ENCODE assay signal across 19 mouse cellular contexts in the genomic region with DNA sequence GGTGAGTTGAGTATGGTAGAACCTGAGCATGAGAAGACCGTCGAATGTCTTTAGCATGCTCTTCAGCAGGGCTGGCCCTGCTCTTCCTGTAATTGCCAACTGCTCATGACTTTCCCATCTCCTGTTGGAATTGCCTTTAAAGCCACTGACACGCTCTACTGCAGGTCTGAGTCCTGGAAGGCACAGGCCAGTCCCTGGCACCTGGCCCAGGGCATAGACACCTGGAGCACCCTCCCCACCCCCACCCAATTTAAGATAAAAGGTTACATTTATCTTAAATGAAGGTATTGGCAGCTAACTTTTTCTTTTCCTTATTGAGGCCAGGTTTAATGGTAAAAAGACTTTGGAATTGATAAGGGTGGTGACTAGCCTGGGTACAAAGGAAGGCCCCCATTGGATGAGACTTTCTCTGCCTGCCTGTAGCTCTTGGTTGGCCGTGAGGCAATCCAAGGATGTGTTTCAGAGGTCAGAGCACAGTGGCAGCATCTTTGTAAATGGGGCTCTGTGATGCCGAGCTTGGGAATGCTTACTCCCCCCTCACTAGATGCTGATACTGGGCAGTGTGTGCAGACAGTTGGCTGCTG.
"Had no signal": no experiment of that assay in that cellular context is flagged by ENCODE, and none has a peak within 500 bp of the region (broad histone marks: within the 10 kb centered on the region; RNA-seq: fewer than 3 reads in every experiment).

No protein-coding gene starts in this region.

- H3K4me3 ChIP-seq: megakaryocyte, embryonic 14.5 days; midbrain, embryonic 13.5 days; midbrain, embryonic 15.5 days; myocyte; neural tube, embryonic 13.5 days; neural tube, embryonic 15.5 days; stomach, embryonic 15.5 days had no signal

- H3K27ac ChIP-seq: macrophage; midbrain, embryonic 13.5 days; midbrain, embryonic 15.5 days; neural tube, embryonic 13.5 days; neural tube, embryonic 15.5 days; stomach, embryonic 15.5 days; stomach, postnatal 0 days had no signal

- H3K9ac ChIP-seq: lung, embryonic 14.5 days; midbrain, embryonic 13.5 days; midbrain, embryonic 15.5 days; neural tube, embryonic 13.5 days; neural tube, embryonic 15.5 days; stomach, embryonic 15.5 days had no signal

- H3K9me3 ChIP-seq: megakaryocyte, embryonic 14.5 days; midbrain, embryonic 13.5 days; midbrain, embryonic 15.5 days; neural tube, embryonic 13.5 days; neural tube, embryonic 15.5 days; stomach, embryonic 15.5 days had no signal

- H3K4me1 ChIP-seq: midbrain, embryonic 13.5 days; neural tube, embryonic 13.5 days; neural tube, embryonic 15.5 days; stomach, embryonic 15.5 days had no signal

- ATAC-seq: midbrain, embryonic 13.5 days; midbrain, embryonic 15.5 days had no signal

- H3K27me3 ChIP-seq: megakaryocyte, embryonic 14.5 days; midbrain, embryonic 13.5 days; midbrain, embryonic 15.5 days; neural tube, embryonic 13.5 days; neural tube, embryonic 15.5 days; stomach, embryonic 15.5 days had no signal

- DNase-seq: lung, adult 18-20 months; lung, embryonic 14.5 days; lung, postnatal 14 days; lung, postnatal 36 days; retina, postnatal 1 day; right cerebral cortex, postnatal 14 days; thymus, adult 2 months; thymus, postnatal 25 days; thymus, postnatal 4 days had no signal

- H3K4me2 ChIP-seq: lung, embryonic 14.5 days; midbrain, embryonic 11.5 days; midbrain, embryonic 13.5 days; midbrain, embryonic 15.5 days; neural tube, embryonic 13.5 days; neural tube, embryonic 15.5 days; stomach, embryonic 15.5 days had no signal
